Mouse (Mus musculus) erythroblast, embryonic 14.5 days (primary cell): ENCODE data around the gene Car4.

ENCODE experiments used
- GATA1 ChIP-seq: IDR thresholded peaks from 2 replicates; pipeline ENCODE4 v1.6.1; 2012; ENCODE audit warnings: low read length, inconsistent platforms, mixed read lengths
- TAL1 ChIP-seq: IDR thresholded peaks from 3 replicates; pipeline ENCODE4 v1.6.1; 2012; ENCODE audit warnings: low read length, inconsistent platforms, mixed read lengths

- no peak for TF ChIP-seq GATA1
- no peak for TF ChIP-seq TAL1
These were observed 2.7 kb downstream of the Car4 start for GRCm38 (mm10) chr11:84960291-84960690.
